Mouse (Mus musculus): ENCODE measurements around the gene Ceacam19. TPM values are rescaled to one million over a fixed set of nuclear protein-coding genes. Genes with fewer than 3 reads are reported as not detected.
A peak's percentile ranks its signal among the peaks of the same experiment; 100 is the strongest.

Gene Ceacam19
- polyA plus RNA-seq, 1 experiment: 0.30 TPM

GRCm38 (mm10) chr7:19880754-19881153 lies 7.0 kb downstream of the Ceacam19 start:
- Histone ChIP-seq H3K4me1 (replicated peaks; ENCODE audit: control insufficient read depth, insufficient read depth, low read length) (peaks cover 8% of the 10 kb centered on the region), H3K27me3 (ENCODE audit: control insufficient read depth, insufficient read depth, low read length) (no peaks in the 10 kb centered on the region), H3K36me3 (ENCODE audit: control insufficient read depth, insufficient read depth, low read length) (no peaks in the 10 kb centered on the region), H3K27ac (ENCODE audit: control insufficient read depth, insufficient read depth, low read length) (no peak overlapping the region), H3K4me3 (ENCODE audit: control insufficient read depth, insufficient read depth, low read length) (no peak overlapping the region)
- 83% methylated on average over 8 of the region's 8 CpGs for WGBS
- no peak for DNase-seq
- no peak for TF ChIP-seq CTCF (IDR thresholded peaks at IDR 0.05; ENCODE audit: borderline replicate concordance, control insufficient read depth, extremely low read depth, insufficient read depth, low read length, poor library complexity)
- no peak for TF ChIP-seq POLR2A (IDR thresholded peaks at IDR 0.05; ENCODE audit: control insufficient read depth, extremely low read depth, insufficient read depth, low read length, poor library complexity)

- Histone ChIP-seq H3K27ac (ENCODE audit: control insufficient read depth, insufficient read depth, low read length) (no peak overlapping the region), H3K4me3 (ENCODE audit: control insufficient read depth, insufficient read depth, low read length) (no peak overlapping the region), H3K27me3 (ENCODE audit: control insufficient read depth, insufficient read depth, low read length) (no peaks in the 10 kb centered on the region), H3K36me3 (ENCODE audit: control insufficient read depth, insufficient read depth, low read length) (no peaks in the 10 kb centered on the region), H3K4me1 (replicated peaks; ENCODE audit: control insufficient read depth, insufficient read depth, low read length) (peaks cover 10% of the 10 kb centered on the region)
- no peak for DNase-seq
- TF ChIP-seq CTCF (IDR thresholded peaks at IDR 0.05; ENCODE audit: borderline replicate concordance, control insufficient read depth, extremely low read depth, insufficient read depth, low read length, poor library complexity): no peak
- no peak for TF ChIP-seq POLR2A (IDR thresholded peaks at IDR 0.05; ENCODE audit: control insufficient read depth, extremely low read depth, insufficient read depth, low read length, poor library complexity)
- 22% methylated on average over 14 of the region's 14 CpGs for WGBS
Measured at GRCm38 (mm10) chr7:19876781-19877425, 10.9 kb downstream of the Ceacam19 start.

GRCm38 (mm10) chr7:19875948-19876682 lies 11.7 kb downstream of the Ceacam19 start:
- WGBS: 38% methylated on average over 13 of the region's 13 CpGs
- DNase-seq: peak; percentile 53

GRCm38 (mm10) chr7:19871943-19872601 lies 15.7 kb downstream of the Ceacam19 start:
- peaks cover 25% of the 10 kb centered on the region for H3K4me1 ChIP-seq (replicated peaks; ENCODE audit: control insufficient read depth, insufficient read depth, low read length)
- no peaks in the 10 kb centered on the region for H3K27me3 ChIP-seq (ENCODE audit: control insufficient read depth, insufficient read depth, low read length)
- H3K4me3 ChIP-seq (ENCODE audit: control insufficient read depth, insufficient read depth, low read length): no peak overlapping the region
- WGBS: 14% methylated on average over 5 of the region's 5 CpGs
- H3K27ac ChIP-seq (ENCODE audit: control insufficient read depth, insufficient read depth, low read length): no peak overlapping the region
- no peaks in the 10 kb centered on the region for H3K36me3 ChIP-seq (ENCODE audit: control insufficient read depth, insufficient read depth, low read length)
- TF ChIP-seq CTCF (IDR thresholded peaks at IDR 0.05; ENCODE audit: borderline replicate concordance, control insufficient read depth, extremely low read depth, insufficient read depth, low read length, poor library complexity) (peak; percentile 27; the same call in 1 of the 2 replicates), POLR2A (IDR thresholded peaks at IDR 0.05; ENCODE audit: control insufficient read depth, extremely low read depth, insufficient read depth, low read length, poor library complexity) (no peak)
- peak; percentile 72 for DNase-seq

More at GRCm38 (mm10) chr7:19875948-19876682, 11.7 kb downstream of the Ceacam19 start:
- Histone ChIP-seq H3K4me1 (replicated peaks; ENCODE audit: control insufficient read depth, insufficient read depth, low read length) (peaks cover 18% of the 10 kb centered on the region), H3K4me3 (ENCODE audit: control insufficient read depth, insufficient read depth, low read length) (no peak overlapping the region), H3K27ac (ENCODE audit: control insufficient read depth, insufficient read depth, low read length) (no peak overlapping the region), H3K27me3 (ENCODE audit: control insufficient read depth, insufficient read depth, low read length) (no peaks in the 10 kb centered on the region), H3K36me3 (ENCODE audit: control insufficient read depth, insufficient read depth, low read length) (no peaks in the 10 kb centered on the region)
- TF ChIP-seq CTCF (IDR thresholded peaks at IDR 0.05; ENCODE audit: borderline replicate concordance, control insufficient read depth, extremely low read depth, insufficient read depth, low read length, poor library complexity) (peak; percentile 16; the same call in 1 of the 2 replicates), POLR2A (IDR thresholded peaks at IDR 0.05; ENCODE audit: control insufficient read depth, extremely low read depth, insufficient read depth, low read length, poor library complexity) (no peak)

- WGBS: 8% methylated on average over 10 of the region's 10 CpGs
- no peaks in the 10 kb centered on the region for H3K36me3 ChIP-seq (ENCODE audit: control insufficient read depth, insufficient read depth, low read length)
- H3K4me1 ChIP-seq (replicated peaks; ENCODE audit: control insufficient read depth, insufficient read depth, low read length): peaks cover 30% of the 10 kb centered on the region
- peak; percentile 36 for DNase-seq
- no peak for TF ChIP-seq POLR2A (IDR thresholded peaks at IDR 0.05; ENCODE audit: control insufficient read depth, extremely low read depth, insufficient read depth, low read length, poor library complexity)
- TF ChIP-seq CTCF (IDR thresholded peaks at IDR 0.05; ENCODE audit: borderline replicate concordance, control insufficient read depth, extremely low read depth, insufficient read depth, low read length, poor library complexity): peak; percentile 22; the same call in 1 of the 2 replicates
- peak overlapping the region; percentile 66; the same call in 1 of the 2 replicates for H3K27ac ChIP-seq (ENCODE audit: control insufficient read depth, insufficient read depth, low read length)
- peak overlapping the region; percentile 7; the same call in 1 of the 2 replicates for H3K4me3 ChIP-seq (ENCODE audit: control insufficient read depth, insufficient read depth, low read length)
- H3K27me3 ChIP-seq (ENCODE audit: control insufficient read depth, insufficient read depth, low read length): no peaks in the 10 kb centered on the region
Measured at GRCm38 (mm10) chr7:19871137-19871621, 16.6 kb downstream of the Ceacam19 start.

Data from thymus, adult 2 months (tissue).